29 mouse cellular contexts compared by ENCODE assay signal in genomic region chr8:117781375-117782129, GRCm38 (mm10). TPM values are rescaled to one million over a fixed set of nuclear protein-coding genes. Genes with fewer than 3 reads are reported as not detected.
DNase-seq lines count a peak whose midpoint lies in the region; ATAC-seq and TF ChIP-seq lines count a peak whose summit lies in the region.
"Had no signal": no experiment of that assay in that cellular context is flagged by ENCODE, and none has a peak within 500 bp of the region (broad histone marks: within the 10 kb centered on the region; RNA-seq: fewer than 3 reads in every experiment).

No protein-coding gene starts in this region.

- no peak; the same call in 1 of the 2 replicates for TF ChIP-seq RAD21 in CH12.LX (IDR thresholded peaks at IDR 0.05; ENCODE audit: low read depth, low read length)

- H3K9ac ChIP-seq in CH12.LX (ENCODE audit: insufficient read depth, low read depth) = peak overlapping the region; percentile 52
- H3K9ac ChIP-seq: embryonic facial prominence, embryonic 12.5 days; embryonic facial prominence, embryonic 15.5 days; forebrain, embryonic 12.5 days; forebrain, embryonic 15.5 days; heart, embryonic 12.5 days; heart, embryonic 15.5 days; hindbrain, embryonic 13.5 days had no signal

- peaks cover 35 to 86% of the 10 kb centered on the region in 2 experiments for H3K4me1 ChIP-seq in CH12.LX (ENCODE audit: control insufficient read depth in 1 of 2, insufficient read depth in 2 of 2)
- H3K4me1 ChIP-seq: embryonic facial prominence, embryonic 12.5 days; embryonic facial prominence, embryonic 15.5 days; forebrain, embryonic 12.5 days; forebrain, embryonic 15.5 days; heart, embryonic 12.5 days; heart, embryonic 15.5 days; hindbrain, embryonic 13.5 days had no signal

- DNase-seq in A20 (ENCODE audit: low read depth, low spot score) = peak; percentile 91
- DNase-seq in CD4-positive helper T cell, adult 2 months (ENCODE audit: low read depth, low spot score) = peak; percentile 44
- DNase-seq in CH12.LX (ENCODE audit: extremely low read depth) = peak; percentile 96
- no peak for DNase-seq in kidney, postnatal 14 days
- DNase-seq in cerebellum, adult 11 months = no peak
- DNase-seq in right cerebral cortex, adult 2 months (ENCODE audit: low spot score in 2 of 2) = no peak
- no peak for DNase-seq in kidney, adult 11 months
- DNase-seq: adrenal gland, postnatal 10 days; adrenal gland, postnatal 36 days; cerebellum, adult 2 months; cerebellum, adult 9-11 months; cerebellum, postnatal 25 days; gastrocnemius, adult 2 months; gastrocnemius, postnatal 14 days; heart, adult 18-20 months; heart, postnatal 10 days; heart, postnatal 36 days had no signal

- H3K4me3 ChIP-seq in CH12.LX (replicated peaks in 1 of 3; ENCODE audit: low read depth in 2 of 3, low read length in 2 of 3, poor library complexity in 1 of 3) = peak overlapping the region in 2 of 3 experiments; percentile 19 to 31
- H3K4me3 ChIP-seq: embryonic facial prominence, embryonic 12.5 days; embryonic facial prominence, embryonic 15.5 days; forebrain, embryonic 12.5 days; forebrain, embryonic 15.5 days; gastrocnemius, adult 2 months; heart, embryonic 12.5 days; heart, embryonic 15.5 days; hindbrain, embryonic 10.5 days; hindbrain, embryonic 13.5 days had no signal

- dilution Hi-C loops in CH12.LX (cut with MboI; ENCODE audit: extremely low pct_ligation_motif_present, extremely low pct_unique_long_range_greater_than_20kb, low sequenced_read_pairs) = no loop called here

- peak; percentile 37; the same call in 1 of the 2 replicates for TF ChIP-seq POLR2A in CH12.LX (IDR thresholded peaks at IDR 0.05; ENCODE audit: low read depth, low read length)

- no peaks in the 10 kb centered on the region for H3K36me3 ChIP-seq in CH12.LX (replicated peaks in 1 of 2; ENCODE audit: control insufficient read depth in 1 of 2, insufficient read depth in 1 of 2, low read length in 1 of 2)
- H3K36me3 ChIP-seq: embryonic facial prominence, embryonic 12.5 days; embryonic facial prominence, embryonic 15.5 days; forebrain, embryonic 12.5 days; forebrain, embryonic 15.5 days; G1E; heart, embryonic 12.5 days; heart, embryonic 15.5 days; hindbrain, embryonic 13.5 days had no signal

- H3K4me2 ChIP-seq in CH12.LX (ENCODE audit: insufficient read depth, low read depth, poor library complexity, severe bottlenecking) = peak overlapping the region; percentile 66
- H3K4me2 ChIP-seq: embryonic facial prominence, embryonic 12.5 days; embryonic facial prominence, embryonic 15.5 days; forebrain, embryonic 12.5 days; forebrain, embryonic 15.5 days; heart, embryonic 12.5 days; heart, embryonic 15.5 days; hindbrain, embryonic 13.5 days had no signal

- peak; percentile 98 for TF ChIP-seq EP300 in CH12.LX (IDR thresholded peaks at IDR 0.05; ENCODE audit: low read length)

- in situ Hi-C loops in CH12.LX (cut with MboI; ENCODE audit: low pct_ligation_motif_present, low pct_unique_long_range_greater_than_20kb, low sequenced_read_pairs) = no loop called here

- H3K27ac ChIP-seq in CH12.LX (ENCODE audit: insufficient read depth, low read depth) = peak overlapping the region; percentile 99
- H3K27ac ChIP-seq: embryonic facial prominence, embryonic 12.5 days; embryonic facial prominence, embryonic 15.5 days; forebrain, embryonic 12.5 days; forebrain, embryonic 15.5 days; gastrocnemius, adult 2 months; heart, embryonic 15.5 days; hindbrain, embryonic 10.5 days; hindbrain, embryonic 13.5 days had no signal

- ATAC-seq in inflammation-experienced regulatory T-cells, adult 6 months = peak; percentile 69
- ATAC-seq: forebrain, embryonic 15.5 days; hindbrain, embryonic 16.5 days; intestine, postnatal 0 days had no signal

- no peaks in the 10 kb centered on the region for H3K9me3 ChIP-seq in CH12.LX (replicated peaks; ENCODE audit: low read length)
- H3K9me3 ChIP-seq: embryonic facial prominence, embryonic 15.5 days; forebrain, embryonic 12.5 days; forebrain, embryonic 15.5 days; heart, embryonic 12.5 days; heart, embryonic 15.5 days; hindbrain, embryonic 13.5 days had no signal

- no peaks in the 10 kb centered on the region; the same call in 1 of the 2 replicates for H3K79me2 ChIP-seq in CH12.LX (replicated peaks; ENCODE audit: control insufficient read depth, extremely low read depth, insufficient read depth, poor library complexity, severe bottlenecking)

- H3K27me3 ChIP-seq in CH12.LX (replicated peaks) = no peaks in the 10 kb centered on the region
- H3K27me3 ChIP-seq: embryonic facial prominence, embryonic 12.5 days; embryonic facial prominence, embryonic 15.5 days; forebrain, embryonic 12.5 days; forebrain, embryonic 15.5 days; heart, embryonic 12.5 days; heart, embryonic 15.5 days; hindbrain, embryonic 13.5 days had no signal

- no peak for TF ChIP-seq CTCF in CH12.LX (conservative IDR thresholded peaks at IDR 0.05 in 1 of 2, IDR thresholded peaks at IDR 0.05 in 1 of 2; ENCODE audit: low read depth in 2 of 2, low read length in 2 of 2)

TF ChIP-seq in CH12.LX, 34 proteins besides CTCF, POLR2A, EP300 and RAD21:
- peak; percentile 18 for TF ChIP-seq HCFC1 (IDR thresholded peaks at IDR 0.05; ENCODE audit: low read depth, low read length)
- peak; percentile 82 for TF ChIP-seq SIN3A (IDR thresholded peaks at IDR 0.05; ENCODE audit: low read length)
- TF ChIP-seq ETS1 (conservative IDR thresholded peaks at IDR 0.05; ENCODE audit: low read depth, low read length) = peak; percentile 97
- no peak for TF ChIP-seq ZC3H11A (IDR thresholded peaks at IDR 0.05; ENCODE audit: low read depth, low read length)
- no peak for TF ChIP-seq KAT2A (IDR thresholded peaks at IDR 0.05; ENCODE audit: insufficient replicate concordance, low read length)
- TF ChIP-seq MAFK (IDR thresholded peaks at IDR 0.05; ENCODE audit: insufficient replicate concordance, low read length) = 0 out of 2 replicates have a peak, but pooled peaks have one; percentile 30
- peak; percentile 43; the same call in 1 of the 2 replicates for TF ChIP-seq ZMIZ1 (IDR thresholded peaks at IDR 0.05; ENCODE audit: low read depth, low read length)
- 0 out of 2 replicates have a peak, but pooled peaks have one; percentile 11 for TF ChIP-seq SMC3 (IDR thresholded peaks at IDR 0.05; ENCODE audit: low read depth, low read length)
- peak; percentile 44; the same call in 1 of the 2 replicates for TF ChIP-seq MXI1 (IDR thresholded peaks at IDR 0.05; ENCODE audit: low read depth, low read length)
- peak; percentile 93 for TF ChIP-seq MEF2A (IDR thresholded peaks at IDR 0.05; ENCODE audit: borderline replicate concordance, low read depth, low read length)
- no peak for TF ChIP-seq USF1 (IDR thresholded peaks at IDR 0.05; ENCODE audit: low read depth, low read length)
- TF ChIP-seq TCF12 (IDR thresholded peaks at IDR 0.05; ENCODE audit: low read depth, low read length) = peak; percentile 100
- TF ChIP-seq MYC (IDR thresholded peaks at IDR 0.05; ENCODE audit: low read depth, low read length) = 0 out of 2 replicates have a peak, but pooled peaks have one; percentile 67
- peak; percentile 74; the same call in 1 of the 2 replicates for TF ChIP-seq TBP (conservative IDR thresholded peaks at IDR 0.05; ENCODE audit: low read depth, low read length)
- TF ChIP-seq IRF4 (IDR thresholded peaks at IDR 0.05; ENCODE audit: low read depth, low read length) = peak; percentile 98
- TF ChIP-seq PAX5 (IDR thresholded peaks at IDR 0.05; ENCODE audit: low read length) = no peak
- peak; percentile 18; the same call in 1 of the 2 replicates for TF ChIP-seq NRF1 (IDR thresholded peaks at IDR 0.05; ENCODE audit: low read depth, low read length)
- peak; percentile 91 for TF ChIP-seq MAZ (IDR thresholded peaks at IDR 0.05; ENCODE audit: low read depth, low read length)
- TF ChIP-seq ELF1 (IDR thresholded peaks at IDR 0.05; ENCODE audit: low read depth, low read length) = peak; percentile 71
- no peak for TF ChIP-seq GABPA (IDR thresholded peaks at IDR 0.05; ENCODE audit: insufficient replicate concordance, low read depth, low read length)
- no peak for TF ChIP-seq POLR2AphosphoS2 (IDR thresholded peaks at IDR 0.05; ENCODE audit: low read depth, low read length)
- TF ChIP-seq JUND (conservative IDR thresholded peaks at IDR 0.05; ENCODE audit: low read depth, low read length) = peak; percentile 96
- peak; percentile 31; the same call in 1 of the 2 replicates for TF ChIP-seq NELFE (IDR thresholded peaks at IDR 0.05; ENCODE audit: low read depth, low read length)
- TF ChIP-seq UBTF (IDR thresholded peaks at IDR 0.05; ENCODE audit: low read depth, low read length) = no peak
- peak; percentile 94 for TF ChIP-seq JUN (IDR thresholded peaks at IDR 0.05; ENCODE audit: insufficient read depth, low read depth, low read length)
- TF ChIP-seq CHD1 (IDR thresholded peaks at IDR 0.05; ENCODE audit: low read depth, low read length) = peak; percentile 88; the same call in 1 of the 2 replicates
- TF ChIP-seq BHLHE40 (IDR thresholded peaks at IDR 0.05; ENCODE audit: low read depth, low read length) = peak; percentile 88
- TF ChIP-seq E2F4 (IDR thresholded peaks at IDR 0.05; ENCODE audit: insufficient replicate concordance, low read depth, low read length) = no peak
- 0 out of 2 replicates have a peak, but pooled peaks have one; percentile 43 for TF ChIP-seq MAX (IDR thresholded peaks at IDR 0.05; ENCODE audit: low read length)
- TF ChIP-seq CHD2 (IDR thresholded peaks at IDR 0.05; ENCODE audit: low read length) = peak; percentile 94
- no peak for TF ChIP-seq ZKSCAN1 (IDR thresholded peaks at IDR 0.05; ENCODE audit: borderline replicate concordance, low read depth, low read length)
- no peak for TF ChIP-seq USF2 (conservative IDR thresholded peaks at IDR 0.05; ENCODE audit: low read depth, low read length)
- TF ChIP-seq ZNF384 (IDR thresholded peaks at IDR 0.05; ENCODE audit: low read depth, low read length) = no peak
- peak; percentile 97 for TF ChIP-seq RCOR1 (conservative IDR thresholded peaks at IDR 0.05; ENCODE audit: low read depth, low read length)

RNA-seq across cellular contexts. Expression of gene Mphosph6, which starts 20.2 kb away (rescaled TPM):
- total RNA-seq in CH12.LX (2012; rRNA removed) (89.6 and 114 TPM in 2 replicates), CH12.LX (2014; rRNA removed) (225 and 243 TPM in 2 replicates)
- polyA plus RNA-seq in CH12.LX (2012; ENCODE audit: insufficient read length, low read depth) = 232 and 241 TPM in 2 replicates
- 10 to 100 TPM; 59.7 to 87.8 (median 69.5) TPM for polyA plus RNA-seq in inflammation-experienced regulatory T-cells, adult 6 months (2017; shearing (Covaris generic))

Comparison
In these comparisons a context has a peak if more than half of its experiments do, and no peak if none do; other contexts are left out.
1. DNase-seq: peak in A20 (single experiment), CD4-positive helper T cell, adult 2 months (single experiment) and CH12.LX (single experiment); none in kidney, postnatal 14 days (single experiment), cerebellum, adult 11 months (single experiment), right cerebral cortex, adult 2 months (0 of 2) and kidney, adult 11 months (single experiment).